Mouse (Mus musculus): Measurements from ENCODE around the gene Snap25. TPM values are rescaled to one million over a fixed set of nuclear protein-coding genes. Genes with fewer than 3 reads are reported as not detected.

Gene Snap25
- polyA plus RNA-seq (2016; fragmentation: Nextera tagmentation; extraction: Ambion mirVana) = 12.5 and 14.7 TPM in 2 replicates

DNA sequence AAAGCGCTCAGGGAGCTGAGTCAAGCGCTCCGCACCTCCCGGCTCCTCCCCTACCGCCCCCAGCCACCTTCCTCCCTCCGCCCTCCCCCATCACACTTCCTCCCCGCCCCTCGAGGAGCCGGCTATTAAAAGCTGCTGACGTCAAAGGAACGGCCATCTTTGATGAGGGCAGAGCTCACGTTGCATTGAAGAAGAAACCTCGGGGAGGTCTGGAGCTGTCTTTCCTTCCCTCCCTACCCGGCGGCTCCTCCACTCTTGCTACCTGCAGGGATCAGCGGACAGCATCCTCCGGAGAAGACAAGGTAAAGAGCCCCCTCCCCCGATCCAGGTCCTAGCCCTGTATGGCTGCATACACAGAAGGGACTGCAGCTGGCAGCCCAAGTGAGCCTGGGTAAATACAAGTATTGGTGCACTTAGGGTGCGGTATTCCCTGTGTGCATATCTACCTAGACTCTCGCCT, at the start of gene Snap25:
Gene Snap25 (plus strand): TSS at position 155 of the 460 bp plus-strand sequence.
- Histone ChIP-seq H3K27me3 (replicated peaks; ENCODE audit: low read depth, poor library complexity, severe bottlenecking) (peaks cover 14% of the 10 kb centered on the region), H3K27ac (replicated peaks) (no peak within 1 kb of the TSS), H3K9me3 (no peaks in the 10 kb centered on the region), H3K4me1 (peaks cover 25% of the 10 kb centered on the region), H3K4me3 (peak within 1 kb of the TSS; percentile 58), H3K36me3 (replicated peaks) (no peaks in the 10 kb centered on the region)
- DNase-seq (ENCODE audit: low spot score) = peak; percentile 86
- under 1% methylated on average over 20 of the region's 20 CpGs for WGBS

DNA sequence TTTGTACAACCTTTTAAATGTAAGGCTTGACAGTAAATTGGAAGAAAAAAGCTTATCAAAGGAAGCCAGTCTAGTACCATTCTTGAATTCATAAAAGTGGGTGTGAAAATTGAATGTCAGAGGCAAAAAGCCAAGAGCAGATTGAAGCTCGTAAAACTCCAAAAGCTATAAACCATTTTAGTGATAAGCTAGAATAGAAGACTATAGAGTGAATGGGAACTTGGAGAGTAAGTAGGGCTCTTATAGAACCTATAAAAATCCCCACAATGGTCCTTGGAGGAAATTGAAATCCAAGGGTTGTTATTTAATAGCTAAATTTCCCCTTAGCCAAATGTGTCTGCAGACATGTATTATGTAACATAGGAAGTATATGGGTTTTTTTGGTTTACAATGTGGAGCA, 46.3 kb upstream of the Snap25 start:
- WGBS = 97% methylated on average over 1 of the region's 1 CpGs
- H3K9me3 ChIP-seq = no peaks in the 10 kb centered on the region
- DNase-seq (ENCODE audit: low spot score) = no peak
- peaks cover 7% of the 10 kb centered on the region; the same call in 1 of the 2 replicates for H3K4me1 ChIP-seq
- no peak overlapping the region for H3K4me3 ChIP-seq
- no peaks in the 10 kb centered on the region for H3K36me3 ChIP-seq (replicated peaks)
- no peak overlapping the region for H3K27ac ChIP-seq (replicated peaks)
- no peaks in the 10 kb centered on the region for H3K27me3 ChIP-seq (replicated peaks; ENCODE audit: low read depth, poor library complexity, severe bottlenecking)

DNA sequence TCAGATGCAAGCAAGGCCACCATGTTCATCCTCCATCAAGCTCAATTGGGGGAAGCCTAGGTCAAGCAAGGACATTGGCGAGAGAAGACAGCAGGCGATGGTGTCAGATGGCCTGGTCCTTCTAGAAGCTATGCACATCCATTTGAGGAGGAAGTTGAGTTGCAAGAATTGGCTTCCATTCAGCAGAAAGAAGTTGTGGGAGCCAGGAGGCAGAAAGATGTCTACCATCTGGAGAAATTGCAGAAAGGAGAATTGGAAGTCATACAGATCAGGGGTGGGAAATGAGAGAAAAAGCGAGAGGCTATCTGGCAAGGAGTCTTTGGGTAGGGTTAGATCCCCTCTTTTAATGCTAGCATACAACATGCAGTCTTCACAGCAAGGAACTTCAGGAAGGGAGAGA, 44.1 kb upstream of the Snap25 start:
- no peak overlapping the region for H3K4me3 ChIP-seq
- no peak overlapping the region for H3K27ac ChIP-seq (replicated peaks)
- DNase-seq (ENCODE audit: low spot score) = no peak
- H3K4me1 ChIP-seq = peaks cover 7% of the 10 kb centered on the region; the same call in 1 of the 2 replicates
- H3K36me3 ChIP-seq (replicated peaks) = no peaks in the 10 kb centered on the region
- no peaks in the 10 kb centered on the region for H3K9me3 ChIP-seq
- WGBS = 95% methylated on average over 3 of the region's 3 CpGs
- no peaks in the 10 kb centered on the region for H3K27me3 ChIP-seq (replicated peaks; ENCODE audit: low read depth, poor library complexity, severe bottlenecking)

DNA sequence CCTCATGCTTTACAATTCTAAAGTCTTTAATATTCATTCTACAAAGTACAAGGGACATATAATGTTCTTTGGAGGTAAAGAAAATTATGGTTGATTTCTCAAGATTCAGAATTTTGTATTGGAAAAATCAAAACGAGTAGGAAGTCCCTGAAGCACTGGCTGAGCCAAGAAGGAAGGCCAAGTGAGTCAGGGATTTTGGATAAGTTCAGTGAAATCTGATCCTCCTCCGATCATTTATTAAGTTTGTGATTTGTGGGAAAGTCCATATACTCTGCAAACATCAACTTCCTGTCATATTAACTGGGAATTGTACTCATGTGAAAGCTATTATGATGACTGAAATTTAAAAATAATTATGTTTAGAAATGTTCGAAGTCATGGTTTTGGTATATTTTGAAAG, 43.6 kb upstream of the Snap25 start:
- no peak for DNase-seq (ENCODE audit: low spot score)
- Histone ChIP-seq H3K9me3 (no peaks in the 10 kb centered on the region), H3K4me3 (no peak overlapping the region), H3K4me1 (peaks cover 7% of the 10 kb centered on the region; the same call in 1 of the 2 replicates), H3K27me3 (replicated peaks; ENCODE audit: low read depth, poor library complexity, severe bottlenecking) (no peaks in the 10 kb centered on the region), H3K36me3 (replicated peaks) (no peaks in the 10 kb centered on the region), H3K27ac (replicated peaks) (no peak overlapping the region)
- WGBS = 79% methylated on average over 3 of the region's 3 CpGs

DNA sequence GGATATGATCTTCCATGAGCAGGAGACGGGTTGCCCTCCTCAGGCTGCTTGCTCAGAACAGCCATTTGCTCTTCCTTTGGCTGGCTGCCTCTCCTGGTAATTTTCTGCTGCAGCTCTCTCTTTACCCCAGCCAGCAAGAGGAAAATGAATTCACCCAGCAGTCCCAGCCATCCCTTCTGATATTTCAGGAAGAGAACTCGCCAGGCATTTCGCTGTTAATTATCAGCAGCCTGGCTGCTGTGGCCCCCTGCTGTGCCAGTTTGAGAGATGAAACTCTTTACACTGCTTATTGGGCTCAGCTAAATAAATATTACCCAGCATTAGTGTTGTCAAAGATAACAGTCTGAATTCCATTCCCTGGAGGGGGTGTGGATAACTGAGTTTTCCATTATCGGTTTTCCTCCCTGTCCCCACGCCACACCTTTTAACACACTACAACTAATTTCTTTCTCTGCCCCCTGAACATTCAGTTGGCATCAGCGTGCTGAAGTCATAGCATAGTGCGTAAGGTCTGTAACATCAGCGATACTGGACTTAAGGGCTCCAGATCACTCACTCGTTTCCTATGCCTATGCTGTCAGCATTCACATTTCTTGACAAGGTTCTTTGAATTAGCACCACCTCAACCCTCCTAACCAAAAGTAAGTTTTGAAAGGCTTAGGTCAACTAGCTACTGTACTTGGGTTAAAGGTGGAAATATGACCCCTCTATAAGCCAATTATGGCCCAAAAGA, 42.5 kb upstream of the Snap25 start:
- H3K36me3 ChIP-seq (replicated peaks) = no peaks in the 10 kb centered on the region
- 47% methylated on average over 9 of the region's 9 CpGs for WGBS
- peak; percentile 19 for DNase-seq (ENCODE audit: low spot score)
- peaks cover 7% of the 10 kb centered on the region; the same call in 1 of the 2 replicates for H3K4me1 ChIP-seq
- H3K27ac ChIP-seq (replicated peaks) = no peak overlapping the region
- H3K9me3 ChIP-seq = no peaks in the 10 kb centered on the region
- no peaks in the 10 kb centered on the region for H3K27me3 ChIP-seq (replicated peaks; ENCODE audit: low read depth, poor library complexity, severe bottlenecking)
- H3K4me3 ChIP-seq = no peak overlapping the region

DNA sequence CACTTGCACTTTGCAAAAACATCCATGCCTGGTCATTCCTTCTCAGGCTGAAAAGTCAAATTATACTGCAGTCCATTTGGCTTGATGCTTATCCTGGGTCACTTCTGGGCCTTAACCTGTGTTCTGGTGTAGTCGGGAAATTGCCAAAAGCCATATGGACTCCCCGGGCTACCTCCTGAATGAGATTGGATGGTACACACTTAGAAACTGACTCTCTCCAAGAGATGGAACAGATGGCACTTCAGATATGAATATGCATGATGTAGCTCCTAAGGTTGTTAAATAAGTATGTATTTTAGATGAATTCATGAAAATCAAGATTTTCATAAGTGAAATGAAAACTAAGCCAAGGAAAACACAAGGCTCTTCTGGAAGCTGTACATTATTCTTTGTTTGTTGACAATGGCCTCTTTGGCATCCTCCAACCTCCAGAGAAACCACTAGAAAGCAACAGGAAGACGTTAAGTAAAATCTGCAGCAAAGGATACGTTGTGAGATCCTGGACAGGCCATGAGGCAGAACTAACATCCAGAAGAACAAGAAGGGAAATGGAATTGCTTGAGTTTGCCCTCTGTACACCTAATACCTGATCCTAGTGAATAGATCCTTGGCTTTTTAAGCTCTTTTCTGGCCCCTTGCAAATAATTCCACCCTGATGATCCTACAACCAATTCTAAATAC, 39.0 kb upstream of the Snap25 start:
- Histone ChIP-seq H3K27ac (replicated peaks) (no peak overlapping the region), H3K4me3 (no peak overlapping the region), H3K36me3 (replicated peaks) (no peaks in the 10 kb centered on the region), H3K9me3 (no peaks in the 10 kb centered on the region), H3K4me1 (peaks cover 24% of the 10 kb centered on the region), H3K27me3 (replicated peaks; ENCODE audit: low read depth, poor library complexity, severe bottlenecking) (no peaks in the 10 kb centered on the region)
- no peak for DNase-seq (ENCODE audit: low spot score)
- WGBS = 75% methylated on average over 4 of the region's 4 CpGs

DNA sequence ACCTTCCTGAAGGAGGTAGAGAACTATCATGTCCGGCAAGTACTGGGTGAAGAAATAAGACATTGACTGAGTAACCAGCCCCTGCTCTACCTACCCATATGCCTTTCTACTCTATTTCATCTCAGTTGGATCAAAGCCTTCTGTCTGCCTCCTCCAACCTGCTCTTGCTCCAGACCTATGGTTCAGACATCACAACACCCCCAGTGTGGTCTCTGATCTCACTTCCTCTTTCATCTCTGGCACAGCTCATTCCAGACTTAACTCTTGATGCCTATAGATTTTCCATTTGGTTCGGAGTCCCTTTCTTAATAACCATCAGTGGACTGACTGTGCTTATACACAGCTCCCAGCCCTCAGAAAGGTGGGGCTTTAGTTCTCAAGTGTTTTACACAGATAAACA, 37.1 kb upstream of the Snap25 start:
- WGBS = 90% methylated on average over 2 of the region's 2 CpGs
- no peak overlapping the region for H3K27ac ChIP-seq (replicated peaks)
- no peaks in the 10 kb centered on the region for H3K27me3 ChIP-seq (replicated peaks; ENCODE audit: low read depth, poor library complexity, severe bottlenecking)
- H3K36me3 ChIP-seq (replicated peaks) = no peaks in the 10 kb centered on the region
- DNase-seq (ENCODE audit: low spot score) = no peak
- H3K9me3 ChIP-seq = no peaks in the 10 kb centered on the region
- peaks cover 28% of the 10 kb centered on the region for H3K4me1 ChIP-seq
- H3K4me3 ChIP-seq = no peak overlapping the region

DNA sequence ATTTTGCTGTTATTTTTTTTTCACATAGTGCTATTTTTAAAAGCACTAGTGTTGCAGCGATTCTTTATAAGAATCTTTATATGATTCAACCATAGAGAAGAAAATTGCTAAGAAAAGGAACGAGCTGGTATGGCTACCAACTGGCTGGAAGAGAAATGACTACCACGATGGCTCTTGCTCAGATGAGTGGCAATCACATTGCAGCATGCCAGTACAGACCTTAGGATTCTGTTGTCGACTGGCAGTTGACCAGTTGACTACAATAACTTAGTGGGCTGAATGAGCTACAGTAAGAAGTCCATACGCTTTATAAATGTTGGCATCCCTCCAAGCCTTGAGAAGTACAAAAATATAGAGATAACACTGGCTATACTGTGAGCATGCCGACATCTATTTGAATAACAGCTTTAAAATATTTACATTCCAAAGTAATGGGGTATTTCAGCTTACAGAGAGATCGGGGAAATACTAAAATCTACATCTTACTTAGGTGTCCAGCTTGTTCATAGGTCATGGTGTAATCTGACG, 36.3 kb upstream of the Snap25 start:
- H3K27me3 ChIP-seq (replicated peaks; ENCODE audit: low read depth, poor library complexity, severe bottlenecking) = no peaks in the 10 kb centered on the region
- peaks cover 28% of the 10 kb centered on the region for H3K4me1 ChIP-seq
- no peak for DNase-seq (ENCODE audit: low spot score)
- H3K36me3 ChIP-seq (replicated peaks) = no peaks in the 10 kb centered on the region
- WGBS = 86% methylated on average over 8 of the region's 8 CpGs
- no peak overlapping the region for H3K27ac ChIP-seq (replicated peaks)
- H3K4me3 ChIP-seq = no peak overlapping the region
- no peaks in the 10 kb centered on the region for H3K9me3 ChIP-seq

DNA sequence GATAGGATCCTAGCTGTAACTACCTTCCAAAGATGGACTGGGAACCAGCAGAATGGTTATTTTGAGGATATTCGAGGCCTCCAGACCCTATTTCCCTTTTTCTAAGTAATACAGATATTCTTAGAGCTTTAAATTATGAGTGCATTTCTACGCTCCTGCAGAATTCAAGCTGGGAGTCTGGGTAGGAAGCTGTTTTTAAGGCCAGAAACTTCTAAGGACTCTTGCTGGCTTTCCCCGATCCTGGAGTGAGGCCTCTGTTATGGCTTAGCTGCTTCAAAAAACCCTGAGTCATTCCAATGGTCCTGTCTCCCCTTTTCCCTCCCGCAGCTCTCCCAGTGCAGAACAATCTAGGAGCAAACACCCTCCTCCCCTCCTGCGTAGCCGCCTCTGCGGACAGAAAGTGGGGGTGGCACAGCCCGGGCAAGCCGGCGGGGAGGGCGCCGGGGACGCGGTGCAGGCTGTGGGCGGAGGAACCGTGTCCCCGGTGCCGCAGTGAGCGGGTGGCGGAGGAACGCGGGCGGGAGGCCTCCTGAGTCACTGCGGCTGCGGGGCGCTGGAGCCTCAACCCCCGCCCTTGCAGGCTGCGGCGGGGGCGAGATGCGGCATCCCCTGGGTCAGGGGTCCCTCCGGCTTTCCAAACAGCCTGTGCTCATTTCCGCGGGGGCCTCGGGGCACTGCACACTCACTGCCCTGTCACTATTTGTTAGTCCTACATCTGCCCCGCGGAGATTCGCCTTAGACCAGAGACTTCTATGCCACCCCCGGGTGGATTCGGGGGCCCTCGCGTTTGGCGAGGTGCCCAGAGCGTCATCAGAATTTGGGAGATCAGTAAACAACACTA, 34.7 kb upstream of the Snap25 start:
- Histone ChIP-seq H3K27ac (replicated peaks) (peak overlapping the region; percentile 93), H3K9me3 (no peaks in the 10 kb centered on the region), H3K4me3 (peak overlapping the region; percentile 70), H3K4me1 (peaks cover 28% of the 10 kb centered on the region), H3K27me3 (replicated peaks; ENCODE audit: low read depth, poor library complexity, severe bottlenecking) (no peaks in the 10 kb centered on the region), H3K36me3 (replicated peaks) (no peaks in the 10 kb centered on the region)
- peak; percentile 77 for DNase-seq (ENCODE audit: low spot score)
- WGBS = 3% methylated on average over 44 of the region's 44 CpGs

DNA sequence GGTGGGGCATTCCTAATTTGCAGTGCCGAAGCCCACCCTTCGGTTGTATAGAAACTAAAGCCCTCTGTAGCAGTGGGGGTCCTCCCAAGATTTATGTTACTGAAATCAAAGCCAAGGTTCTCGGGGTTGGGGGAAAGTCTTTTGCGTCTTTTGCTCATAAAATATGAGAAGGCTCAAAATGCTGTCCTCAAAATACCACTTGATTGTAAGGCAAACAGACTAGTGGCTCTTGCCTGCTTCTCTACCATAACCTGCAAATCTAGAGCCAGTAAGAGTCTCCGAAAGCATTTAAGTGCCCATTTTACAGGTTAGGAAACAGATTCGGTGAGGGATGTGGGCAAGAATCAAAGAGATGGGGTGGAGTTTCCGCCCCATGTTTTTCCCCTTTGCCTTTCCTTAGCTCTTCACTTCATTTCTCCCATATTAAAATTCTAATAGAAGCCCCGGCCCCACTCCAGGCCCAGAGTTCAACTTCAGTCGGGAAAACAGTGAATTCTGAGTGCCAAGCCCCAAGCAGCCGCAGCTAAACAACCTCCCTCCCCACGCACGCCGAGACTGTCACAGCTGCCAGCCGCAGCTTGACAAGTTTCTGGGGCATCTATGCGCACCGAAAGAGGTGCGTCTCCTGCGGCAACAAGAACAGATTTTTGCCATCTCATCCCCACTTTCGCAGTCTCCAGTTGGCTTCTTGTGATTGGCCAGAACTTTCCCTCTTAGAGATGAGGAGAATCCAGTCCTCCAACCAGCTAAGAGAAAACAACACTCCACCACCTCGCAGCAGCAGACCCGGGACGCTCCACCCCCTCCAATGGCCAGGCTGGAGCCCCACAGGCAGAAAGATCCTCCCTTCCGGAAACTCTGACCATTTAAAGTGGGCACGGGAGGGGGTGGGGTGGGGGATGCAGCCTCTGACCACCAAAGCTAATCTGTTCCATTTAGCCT, 33.7 kb upstream of the Snap25 start:
- DNase-seq (ENCODE audit: low spot score) = peak; percentile 89
- Histone ChIP-seq H3K27me3 (replicated peaks; ENCODE audit: low read depth, poor library complexity, severe bottlenecking) (no peaks in the 10 kb centered on the region), H3K36me3 (replicated peaks) (no peaks in the 10 kb centered on the region), H3K4me1 (peaks cover 28% of the 10 kb centered on the region), H3K9me3 (no peaks in the 10 kb centered on the region), H3K27ac (replicated peaks) (peak overlapping the region; percentile 93), H3K4me3 (peak overlapping the region; percentile 70)
- WGBS = 3% methylated on average over 24 of the region's 24 CpGs

DNA sequence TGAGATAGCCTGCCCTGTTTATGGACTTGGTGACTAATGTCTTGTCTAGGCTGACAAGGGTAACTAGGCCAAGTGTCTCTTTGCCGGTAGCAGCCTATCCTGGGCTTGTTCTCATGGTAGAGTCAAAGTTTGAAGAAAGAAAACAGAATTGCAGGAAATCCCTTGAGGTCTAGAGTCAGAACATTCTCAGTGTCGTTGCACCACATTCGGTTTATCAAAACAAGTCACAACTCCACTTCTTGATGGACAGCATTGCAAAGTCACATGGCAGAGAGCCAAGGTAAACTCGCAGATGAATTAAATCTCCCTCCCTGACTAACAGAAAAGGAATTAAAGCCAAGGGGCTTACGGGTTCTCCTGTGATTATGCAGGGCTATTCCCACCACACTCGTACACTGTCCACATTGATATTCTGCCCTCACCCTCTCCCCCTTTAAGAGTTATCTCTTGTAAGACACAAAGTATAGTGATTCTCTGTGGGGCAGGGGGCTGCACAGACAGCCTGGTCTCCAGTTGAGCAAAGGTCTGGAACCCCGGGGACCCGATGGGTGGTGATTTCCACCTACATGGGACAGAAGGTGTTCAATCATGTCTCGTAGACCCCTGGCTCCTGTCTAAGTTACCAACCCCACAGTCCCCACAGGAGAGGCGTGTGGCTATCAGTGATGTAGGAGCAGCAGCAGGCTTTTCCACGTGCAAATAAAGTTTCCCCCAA, 30.9 kb upstream of the Snap25 start:
- no peaks in the 10 kb centered on the region for H3K9me3 ChIP-seq
- 83% methylated on average over 11 of the region's 11 CpGs for WGBS
- no peak overlapping the region for H3K27ac ChIP-seq (replicated peaks)
- H3K36me3 ChIP-seq (replicated peaks) = no peaks in the 10 kb centered on the region
- DNase-seq (ENCODE audit: low spot score) = no peak
- no peaks in the 10 kb centered on the region for H3K27me3 ChIP-seq (replicated peaks; ENCODE audit: low read depth, poor library complexity, severe bottlenecking)
- peaks cover 28% of the 10 kb centered on the region for H3K4me1 ChIP-seq
- no peak overlapping the region for H3K4me3 ChIP-seq

All from embryonic facial prominence, embryonic 10.5 days (tissue).